Mouse (Mus musculus) gastrocnemius, adult 18-20 months (tissue): ENCODE measurements around the gene 4930430F08Rik. TPM values are rescaled to one million over a fixed set of nuclear protein-coding genes. Genes with fewer than 3 reads are reported as not detected.

Source experiments
- total RNA-seq, 2 experiments: library from RNA; stranded (reverse); gene quantifications; 2 replicates each; pipeline ENCODE4 v1.2.3; 2021

Gene 4930430F08Rik
- total RNA-seq, 2 experiments from 2014 or later = 9.9 to 10.6 TPM

Other genes starting within 250 kb of the 4930430F08Rik start
- gene Gm4302, start 249.6 kb downstream of the 4930430F08Rik start, total RNA-seq = not detected
- gene Gm4303, start 244.5 kb downstream of the 4930430F08Rik start, total RNA-seq = not detected
- gene Gm4305, start 239.3 kb downstream of the 4930430F08Rik start, total RNA-seq = not detected
- gene Gm4307, start 229.1 kb downstream of the 4930430F08Rik start, total RNA-seq = not detected
- gene Gm4312, start 207.9 kb downstream of the 4930430F08Rik start, total RNA-seq = not detected
- gene Tmtc3, start 103.1 kb downstream of the 4930430F08Rik start, total RNA-seq = 10 to 100 TPM in 1 of 2 experiments, 1 to 10 TPM in 1; 9.0 to 11.3 TPM
- 1 to 10 TPM; 3.2 to 4.1 TPM for gene Cep290, start 102.9 kb downstream of the 4930430F08Rik start, total RNA-seq
- not detected for gene 1700017N19Rik, start 61 bp upstream of the 4930430F08Rik start, total RNA-seq